Mouse (Mus musculus): ENCODE data around the gene Lef1. TPM values are rescaled to one million over a fixed set of nuclear protein-coding genes. Genes with fewer than 3 reads are reported as not detected.

Gene Lef1
- polyA plus RNA-seq, 1 experiment from 2014 or later = 6.5 TPM

DNA sequence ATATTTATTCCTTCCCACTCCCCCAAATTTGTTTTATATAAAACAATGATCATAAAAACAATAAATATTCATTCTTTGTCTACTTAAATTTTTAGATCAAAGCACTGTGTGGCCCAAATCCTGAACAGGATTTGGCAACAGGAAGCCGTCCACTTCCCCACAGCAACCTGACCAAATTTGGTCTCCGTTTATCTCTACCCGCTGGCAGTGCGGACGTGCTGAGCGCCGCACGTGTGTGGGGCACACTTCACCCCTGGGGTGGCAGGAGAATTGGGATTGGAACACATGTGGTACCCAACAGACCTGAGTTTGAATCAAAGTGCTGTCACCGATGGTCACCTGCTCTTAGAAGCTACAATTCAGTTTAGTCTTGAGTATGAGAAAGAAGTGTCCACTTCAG, 24.3 kb upstream of the Lef1 start:
- 50% methylated on average over 9 of the region's 9 CpGs for WGBS
- Histone ChIP-seq H3K9ac (no peak overlapping the region), H3K27me3 (no peaks in the 10 kb centered on the region), H3K27ac (no peak overlapping the region), H3K36me3 (no peaks in the 10 kb centered on the region), H3K4me1 (replicated peaks) (peaks cover 6% of the 10 kb centered on the region), H3K4me2 (no peak overlapping the region), H3K4me3 (no peak overlapping the region), H3K9me3 (replicated peaks) (no peaks in the 10 kb centered on the region)
- no peak for ATAC-seq (replicated peaks; ENCODE audit: insufficient number of reproducible peaks, insufficient read depth, low FRiP score, low read depth)

DNA sequence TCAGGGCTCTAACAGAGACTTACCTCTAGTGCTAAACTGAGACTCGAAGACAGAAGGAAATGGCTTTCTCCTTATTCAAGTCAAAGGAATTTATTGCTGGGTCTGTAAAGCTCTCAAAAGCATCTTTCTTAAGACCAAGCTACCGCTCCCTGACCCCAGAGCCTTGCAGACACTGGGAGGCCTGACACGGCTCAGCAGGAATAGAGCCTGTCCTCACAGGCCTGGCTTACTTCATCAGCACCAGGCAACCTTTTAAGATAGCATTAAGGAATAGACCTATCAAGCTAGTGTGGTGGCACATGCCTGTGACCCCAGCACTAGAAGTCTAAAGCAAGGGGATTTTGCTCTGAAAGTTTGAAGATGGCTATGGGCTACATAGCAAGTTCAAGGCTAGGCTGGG, 20.6 kb upstream of the Lef1 start:
- Histone ChIP-seq H3K9ac (no peak overlapping the region), H3K27ac (no peak overlapping the region), H3K9me3 (replicated peaks) (no peaks in the 10 kb centered on the region), H3K27me3 (no peaks in the 10 kb centered on the region), H3K4me2 (no peak overlapping the region), H3K4me3 (no peak overlapping the region), H3K4me1 (replicated peaks) (peaks cover 5% of the 10 kb centered on the region), H3K36me3 (no peaks in the 10 kb centered on the region)
- WGBS = 43% methylated on average over 3 of the region's 3 CpGs
- ATAC-seq (replicated peaks; ENCODE audit: insufficient number of reproducible peaks, insufficient read depth, low FRiP score, low read depth) = no peak

DNA sequence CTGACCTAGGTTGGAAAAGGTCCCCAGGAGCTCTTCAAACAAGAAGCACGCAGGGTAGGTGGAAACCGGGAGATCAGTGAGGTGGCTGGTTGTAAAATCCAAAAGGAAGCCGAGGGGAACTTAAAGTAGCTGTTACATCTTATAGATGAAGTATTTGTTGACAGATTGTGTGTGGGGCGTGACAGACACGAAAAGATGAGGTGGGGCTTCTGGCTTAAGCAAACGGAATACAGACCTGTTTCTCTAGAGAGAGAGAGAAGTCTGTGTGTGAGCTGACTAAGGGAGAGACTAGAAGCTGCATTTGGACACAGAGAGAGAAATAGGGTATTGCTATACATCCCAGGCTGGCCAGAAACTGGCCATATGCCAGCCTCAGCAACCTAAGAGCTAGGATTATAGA, 18.2 kb upstream of the Lef1 start:
- WGBS = 34% methylated on average over 6 of the region's 6 CpGs
- no peaks in the 10 kb centered on the region for H3K4me1 ChIP-seq (replicated peaks)
- no peak overlapping the region for H3K4me3 ChIP-seq
- H3K4me2 ChIP-seq = no peak overlapping the region
- H3K27ac ChIP-seq = no peak overlapping the region
- no peaks in the 10 kb centered on the region for H3K36me3 ChIP-seq
- H3K9ac ChIP-seq = no peak overlapping the region
- no peaks in the 10 kb centered on the region for H3K9me3 ChIP-seq (replicated peaks)
- H3K27me3 ChIP-seq = no peaks in the 10 kb centered on the region
- ATAC-seq (replicated peaks; ENCODE audit: insufficient number of reproducible peaks, insufficient read depth, low FRiP score, low read depth) = no peak

DNA sequence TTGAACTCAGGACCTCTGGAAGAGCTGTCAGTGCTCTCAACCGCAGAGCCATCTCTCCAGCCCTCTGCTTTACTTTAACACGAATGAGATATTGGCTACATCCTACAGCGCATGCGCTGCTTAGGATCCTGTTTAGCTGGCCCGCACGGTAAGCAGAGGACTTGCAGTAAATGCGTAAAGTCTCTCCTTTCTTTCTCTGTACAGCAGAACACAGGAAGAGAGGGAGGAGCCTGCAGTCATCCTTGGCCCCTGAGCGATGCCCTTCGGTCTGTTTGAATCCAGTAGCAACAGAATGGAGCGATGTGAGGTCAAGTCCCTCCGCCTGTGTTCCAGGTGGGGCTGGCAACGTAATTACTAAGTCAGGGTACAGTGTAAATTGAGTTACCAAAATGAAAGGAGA, 16.5 kb upstream of the Lef1 start:
- no peaks in the 10 kb centered on the region for H3K27me3 ChIP-seq
- H3K9ac ChIP-seq = no peak overlapping the region
- no peak overlapping the region for H3K4me2 ChIP-seq
- ATAC-seq (replicated peaks; ENCODE audit: insufficient number of reproducible peaks, insufficient read depth, low FRiP score, low read depth) = no peak
- H3K27ac ChIP-seq = no peak overlapping the region
- WGBS = 80% methylated on average over 12 of the region's 12 CpGs
- no peaks in the 10 kb centered on the region for H3K9me3 ChIP-seq (replicated peaks)
- H3K36me3 ChIP-seq = no peaks in the 10 kb centered on the region
- H3K4me3 ChIP-seq = no peak overlapping the region
- no peaks in the 10 kb centered on the region for H3K4me1 ChIP-seq (replicated peaks)

- H3K27me3 ChIP-seq = no peaks in the 10 kb centered on the region
- WGBS = 77% methylated on average over 4 of the region's 4 CpGs
- no peaks in the 10 kb centered on the region for H3K9me3 ChIP-seq (replicated peaks)
- H3K27ac ChIP-seq = no peak overlapping the region
- H3K4me3 ChIP-seq = no peak overlapping the region
- no peaks in the 10 kb centered on the region for H3K36me3 ChIP-seq
- H3K4me1 ChIP-seq (replicated peaks) = no peaks in the 10 kb centered on the region
- H3K4me2 ChIP-seq = no peak overlapping the region
- H3K9ac ChIP-seq = no peak overlapping the region
- no peak for ATAC-seq (replicated peaks; ENCODE audit: insufficient number of reproducible peaks, insufficient read depth, low FRiP score, low read depth)
Measured at GRCm38 (mm10) chr3:131096105-131096504, 14.2 kb upstream of the Lef1 start.

DNA sequence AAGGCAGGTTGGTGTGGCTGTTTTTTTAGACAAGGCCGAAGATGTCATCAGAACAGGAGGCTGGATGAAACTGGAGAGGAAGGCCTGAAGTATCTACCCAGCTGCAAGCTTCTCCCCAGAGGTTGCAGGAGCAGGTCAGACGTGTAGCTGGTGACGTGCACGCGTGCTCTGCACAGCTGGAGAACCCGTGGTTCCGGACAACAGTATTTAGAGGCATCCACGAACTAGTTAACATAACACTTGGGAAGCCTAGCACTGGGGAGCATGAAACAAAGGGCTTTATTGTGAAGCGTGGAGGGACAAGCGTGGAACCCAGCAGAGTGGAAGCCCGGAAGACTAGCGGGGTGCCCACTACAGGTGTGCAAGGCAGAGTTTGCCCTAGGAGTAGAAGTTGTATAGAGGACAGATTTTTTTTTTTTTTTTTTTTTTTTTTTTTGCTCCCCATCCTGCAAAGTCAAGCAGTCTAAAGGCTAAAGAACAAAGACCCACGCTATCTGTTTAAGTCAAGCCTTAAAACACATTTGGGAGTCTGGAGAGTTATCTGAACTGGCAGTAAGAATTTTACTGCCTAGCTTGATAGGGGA, 8.0 kb upstream of the Lef1 start:
- WGBS = 52% methylated on average over 13 of the region's 13 CpGs
- Histone ChIP-seq H3K4me2 (no peak overlapping the region), H3K27me3 (peaks cover 41% of the 10 kb centered on the region), H3K9me3 (replicated peaks) (no peaks in the 10 kb centered on the region), H3K36me3 (no peaks in the 10 kb centered on the region), H3K4me3 (no peak overlapping the region), H3K4me1 (replicated peaks) (peaks cover 17% of the 10 kb centered on the region), H3K9ac (no peak overlapping the region), H3K27ac (0 out of 2 replicates have a peak overlapping the region, but pooled peaks have one; percentile 4)
- no peak for ATAC-seq (replicated peaks; ENCODE audit: insufficient number of reproducible peaks, insufficient read depth, low FRiP score, low read depth)

DNA sequence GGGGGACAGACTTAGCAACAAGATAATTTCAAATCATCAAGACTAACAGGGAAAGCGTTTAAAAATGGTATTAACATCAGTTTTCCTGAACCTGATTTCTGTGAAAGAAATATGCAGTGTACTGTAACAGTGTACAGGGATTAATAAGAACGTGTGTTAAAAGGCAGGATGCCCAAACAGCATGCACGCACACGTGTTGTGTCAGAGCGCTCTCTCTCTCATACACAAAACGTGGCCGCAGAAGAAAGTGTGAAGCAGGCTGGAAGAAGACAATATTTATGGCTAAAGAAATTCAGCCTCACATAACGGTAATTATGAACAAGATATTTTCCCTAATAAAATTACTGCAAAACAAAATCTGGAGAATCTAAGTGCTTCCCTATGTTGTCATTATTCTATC, 4.9 kb upstream of the Lef1 start:
- peak overlapping the region; percentile 52; the same call in 1 of the 2 replicates for H3K4me3 ChIP-seq
- no peaks in the 10 kb centered on the region for H3K36me3 ChIP-seq
- H3K4me1 ChIP-seq (replicated peaks) = peaks cover 38% of the 10 kb centered on the region
- H3K9ac ChIP-seq = no peak overlapping the region
- 59% methylated on average over 8 of the region's 8 CpGs for WGBS
- no peak overlapping the region for H3K27ac ChIP-seq
- H3K9me3 ChIP-seq (replicated peaks) = no peaks in the 10 kb centered on the region
- peaks cover 66% of the 10 kb centered on the region for H3K27me3 ChIP-seq
- no peak for ATAC-seq (replicated peaks; ENCODE audit: insufficient number of reproducible peaks, insufficient read depth, low FRiP score, low read depth)
- H3K4me2 ChIP-seq = peak overlapping the region; percentile 84

GRCm38 (mm10) chr3:131105940-131106401, 4.3 kb upstream of the Lef1 start:
- peaks cover 42% of the 10 kb centered on the region for H3K4me1 ChIP-seq (replicated peaks)
- H3K9ac ChIP-seq = peak overlapping the region; percentile 28; the same call in 1 of the 2 replicates
- no peaks in the 10 kb centered on the region for H3K9me3 ChIP-seq (replicated peaks)
- H3K27ac ChIP-seq = no peak overlapping the region
- peak; percentile 24 for ATAC-seq (replicated peaks; ENCODE audit: insufficient number of reproducible peaks, insufficient read depth, low FRiP score, low read depth)
- H3K4me3 ChIP-seq = peak overlapping the region; percentile 52
- no peaks in the 10 kb centered on the region for H3K36me3 ChIP-seq
- peaks cover 68% of the 10 kb centered on the region for H3K27me3 ChIP-seq
- H3K4me2 ChIP-seq = peak overlapping the region; percentile 84
- WGBS = under 1% methylated on average over 36 of the region's 36 CpGs

- Histone ChIP-seq H3K27ac (no peak overlapping the region), H3K36me3 (no peaks in the 10 kb centered on the region), H3K4me3 (peak overlapping the region; percentile 52), H3K27me3 (peaks cover 75% of the 10 kb centered on the region), H3K9me3 (replicated peaks) (no peaks in the 10 kb centered on the region), H3K4me1 (replicated peaks) (peaks cover 49% of the 10 kb centered on the region), H3K9ac (peak overlapping the region; percentile 28; the same call in 1 of the 2 replicates), H3K4me2 (peak overlapping the region; percentile 84)
- WGBS = 2% methylated on average over 45 of the region's 45 CpGs
- 0 out of 2 replicates have a peak, but pooled peaks have one; percentile 19 for ATAC-seq (replicated peaks; ENCODE audit: insufficient number of reproducible peaks, insufficient read depth, low FRiP score, low read depth)
Measured at GRCm38 (mm10) chr3:131106451-131107291, 3.6 kb upstream of the Lef1 start.

DNA sequence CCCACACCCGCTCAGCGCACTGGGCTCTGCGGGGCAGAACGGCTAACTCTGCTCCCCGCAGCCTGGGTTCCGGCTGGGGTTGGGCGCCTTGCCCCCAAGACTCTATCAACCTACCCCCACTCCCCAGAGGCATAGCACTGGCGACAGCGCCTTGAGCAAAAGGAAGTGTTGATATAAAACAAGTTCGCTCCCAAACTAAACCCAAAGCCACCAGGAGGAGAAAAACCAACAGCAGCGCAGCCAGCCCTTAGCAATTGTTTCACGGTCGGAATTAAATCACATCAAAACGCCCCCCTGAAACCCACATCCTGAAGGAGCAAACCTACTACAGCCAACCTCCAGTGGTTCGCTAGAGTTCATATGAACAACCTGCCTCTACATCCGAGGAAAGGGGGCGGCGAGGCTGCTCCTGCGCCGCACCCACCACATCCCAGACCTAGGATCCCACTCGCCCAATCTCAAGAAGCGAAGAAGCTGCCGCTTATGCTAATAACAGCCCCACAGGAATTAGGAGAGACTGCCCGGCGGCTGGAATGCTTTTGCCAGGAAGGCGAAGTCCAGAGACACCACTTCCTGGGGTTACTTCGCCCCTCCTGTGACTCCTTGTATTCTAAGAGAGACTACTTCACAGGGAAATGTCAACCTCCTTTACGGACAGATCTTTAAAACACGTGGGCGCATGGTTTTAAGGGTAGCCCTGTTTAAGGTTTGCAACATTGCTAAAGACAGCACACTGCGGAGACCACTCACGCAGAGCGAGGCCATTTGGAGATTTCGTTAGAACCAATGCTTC, 2.8 kb upstream of the Lef1 start:
- Histone ChIP-seq H3K4me1 (replicated peaks) (peaks cover 57% of the 10 kb centered on the region), H3K4me2 (peak overlapping the region; percentile 84), H3K27ac (no peak overlapping the region), H3K9ac (no peak overlapping the region), H3K4me3 (peak overlapping the region; percentile 52), H3K27me3 (peaks cover 82% of the 10 kb centered on the region), H3K9me3 (replicated peaks) (no peaks in the 10 kb centered on the region), H3K36me3 (no peaks in the 10 kb centered on the region)
- no peak for ATAC-seq (replicated peaks; ENCODE audit: insufficient number of reproducible peaks, insufficient read depth, low FRiP score, low read depth)
- 3% methylated on average over 34 of the region's 34 CpGs for WGBS

DNA sequence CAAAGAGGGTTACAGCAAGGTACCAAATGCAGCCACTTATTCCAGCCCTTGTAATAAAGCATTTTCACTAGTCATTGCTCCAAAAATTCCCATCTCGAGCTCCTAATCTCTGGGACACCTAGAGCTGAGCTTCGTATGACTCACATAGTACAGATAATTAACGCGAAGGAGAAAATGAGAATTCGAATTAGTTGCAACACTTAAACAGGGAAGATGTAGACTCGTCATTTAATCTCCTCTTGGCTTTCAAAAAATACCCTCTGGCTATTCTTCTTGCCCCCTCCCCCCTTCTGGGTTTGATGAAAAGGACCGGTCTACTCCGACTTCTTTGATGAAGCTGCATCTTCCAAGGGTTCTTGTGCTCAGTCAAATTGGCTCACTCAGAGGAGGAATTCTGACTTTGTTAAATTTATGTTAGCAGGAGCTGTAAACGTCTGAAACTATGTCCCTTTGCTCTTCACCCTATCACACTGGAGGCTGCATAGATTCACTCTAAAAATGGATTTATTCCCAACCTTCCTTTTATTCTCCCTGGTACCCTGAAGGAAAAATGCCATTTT, 2.1 kb upstream of the Lef1 start:
- 13% methylated on average over 9 of the region's 9 CpGs for WGBS
- Histone ChIP-seq H3K36me3 (no peaks in the 10 kb centered on the region), H3K27me3 (peaks cover 85% of the 10 kb centered on the region), H3K9ac (no peak overlapping the region), H3K4me3 (peak overlapping the region; percentile 52), H3K4me1 (replicated peaks) (peaks cover 64% of the 10 kb centered on the region), H3K27ac (no peak overlapping the region), H3K9me3 (replicated peaks) (no peaks in the 10 kb centered on the region), H3K4me2 (peak overlapping the region; percentile 84)
- ATAC-seq (replicated peaks; ENCODE audit: insufficient number of reproducible peaks, insufficient read depth, low FRiP score, low read depth) = no peak

Data from heart, embryonic 15.5 days (tissue).